Mouse (Mus musculus): ENCODE measurements around the gene Arhgap21. TPM values are rescaled to one million over a fixed set of nuclear protein-coding genes. Genes with fewer than 3 reads are reported as not detected.
"Not testable (repeated sequence)": the region's sequence is repeated elsewhere in the genome, so short reads cannot be mapped to it uniquely, and the experiment has no call there.

Arhgap21 gene
- polyA plus RNA-seq, 1 experiment, result 10.5 TPM

DNA sequence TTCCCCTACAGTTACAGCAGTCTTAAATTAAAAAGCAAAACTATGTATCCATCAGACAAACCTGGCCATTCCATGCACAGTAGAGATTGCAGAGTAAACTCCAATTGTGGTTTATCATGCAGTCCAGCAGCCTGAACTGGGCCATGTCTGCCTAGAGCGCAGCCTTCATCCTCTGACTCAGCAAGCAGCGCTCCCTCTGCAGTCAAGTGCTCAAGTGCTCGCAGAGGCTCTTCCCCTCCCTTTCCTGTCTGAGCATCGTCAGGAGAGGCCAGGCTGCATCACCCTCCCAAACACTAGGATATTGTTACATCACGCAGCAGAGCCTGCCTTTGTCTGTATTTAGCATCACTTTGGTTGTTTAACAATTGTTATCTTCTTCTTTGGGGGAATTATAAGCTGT, 25.5 kb downstream of the Arhgap21 start:
- WGBS, result 21% methylated on average over 5 of the region's 5 CpGs
- DNase-seq (ENCODE audit: low read depth, low spot score), result no peak

DNA sequence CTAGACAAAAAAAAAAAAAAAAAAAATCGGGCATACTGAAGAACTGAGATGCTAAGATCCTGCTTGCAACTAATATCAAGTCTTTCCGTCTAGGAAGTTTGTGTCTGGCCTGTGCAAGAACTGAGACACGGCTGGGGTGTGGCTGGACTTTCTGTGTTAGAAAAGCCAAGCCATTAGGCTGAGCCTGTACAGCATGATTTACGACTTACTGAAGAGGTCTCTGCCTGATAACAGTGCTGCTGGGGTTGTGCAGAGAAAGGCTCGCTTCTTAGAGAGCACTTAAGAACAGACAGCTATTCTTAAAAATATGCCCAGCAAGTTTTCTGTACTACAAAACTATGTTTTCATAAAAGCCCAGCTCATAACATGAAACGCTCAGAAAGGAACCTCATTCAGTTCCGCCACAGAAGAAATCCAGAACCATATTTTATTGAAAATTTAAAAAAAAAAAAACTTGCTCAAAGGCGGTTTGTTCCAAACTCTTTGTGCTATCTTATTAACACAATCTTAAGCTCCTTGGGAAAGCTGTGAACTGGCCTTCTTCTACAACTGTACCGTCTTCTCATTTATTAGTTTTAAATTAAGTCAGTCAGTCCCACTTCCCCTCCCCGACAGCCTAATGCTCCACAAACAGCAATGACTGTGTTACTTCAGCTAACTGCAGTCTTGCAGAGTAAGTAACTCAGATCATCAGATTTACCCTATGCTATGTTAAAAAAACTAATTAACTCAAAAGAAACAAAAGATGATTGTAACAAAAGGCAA, 26.1 kb downstream of the Arhgap21 start:
- no peak for DNase-seq (ENCODE audit: low read depth, low spot score)
- 40% methylated on average over 10 of the region's 10 CpGs for WGBS

DNA sequence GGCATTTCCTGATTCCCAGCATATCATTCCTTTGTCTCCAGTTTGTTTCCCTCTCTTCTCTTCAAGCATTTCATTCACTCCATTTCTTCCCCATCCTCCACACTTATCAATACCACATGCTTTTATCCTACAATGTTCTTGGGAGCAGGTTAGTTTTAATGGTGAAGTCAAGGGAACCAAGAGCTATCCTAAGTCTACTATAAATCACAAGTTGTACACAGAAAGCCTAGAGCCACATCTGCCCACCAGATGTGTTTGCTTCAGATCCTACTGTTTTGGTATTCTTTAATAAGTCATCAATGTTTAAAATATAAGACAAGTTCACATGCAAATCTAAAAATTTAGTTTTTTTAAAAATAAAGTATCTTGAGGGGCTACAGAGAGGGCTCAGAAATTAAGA, 27.6 kb downstream of the Arhgap21 start:
- no peak for DNase-seq (ENCODE audit: low read depth, low spot score)

DNA sequence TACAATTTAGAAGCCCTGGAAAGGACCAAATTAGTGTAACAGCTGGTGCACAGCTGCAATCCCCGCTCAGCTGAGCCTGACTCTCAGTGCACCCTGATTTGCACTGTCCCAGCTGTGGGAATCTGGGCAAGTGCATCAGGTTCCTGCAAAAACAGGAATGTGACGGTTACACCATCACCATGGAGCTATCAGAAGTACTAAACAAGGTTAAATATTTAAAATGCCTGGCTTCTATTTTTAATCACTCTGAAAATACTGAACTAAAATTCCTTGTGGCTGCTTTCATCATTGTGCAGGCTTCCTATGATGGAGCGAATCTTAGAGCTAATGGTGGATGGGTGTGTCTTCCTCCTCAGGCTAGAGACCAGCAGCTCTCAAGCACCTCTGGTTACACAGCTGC, 29.3 kb downstream of the Arhgap21 start:
- WGBS, result 50% methylated on average over 3 of the region's 3 CpGs
- no peak for DNase-seq (ENCODE audit: low read depth, low spot score)

DNA sequence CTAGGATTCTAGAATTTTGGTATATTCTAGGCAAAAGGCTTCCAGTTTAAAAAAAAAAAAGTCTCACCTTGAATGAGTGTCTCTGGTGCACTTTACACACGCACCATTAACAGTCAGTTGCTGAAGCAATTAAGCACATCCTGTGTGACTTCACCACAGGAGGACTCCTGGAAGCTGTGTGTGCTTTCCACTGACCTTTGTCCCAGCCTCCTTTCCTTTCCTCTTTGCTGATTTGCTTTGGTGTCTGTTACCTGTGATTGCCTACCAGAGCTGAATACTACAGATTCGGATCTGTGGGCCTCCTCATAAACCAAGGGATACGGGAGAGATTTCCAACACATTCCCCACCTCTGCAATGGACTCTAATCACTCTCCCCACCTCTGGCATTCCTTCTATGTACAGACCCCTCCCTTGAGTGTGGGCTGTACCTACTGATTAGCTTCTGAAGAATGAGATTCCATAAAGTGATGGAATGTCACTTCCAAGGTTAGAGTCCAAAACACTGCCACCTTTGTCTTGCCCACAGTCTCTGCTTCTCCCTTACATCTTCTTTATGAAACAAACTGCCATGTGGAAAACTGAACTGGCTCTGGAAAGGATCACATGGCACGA, 32.0 kb downstream of the Arhgap21 start:
- WGBS, result 22% methylated on average over 4 of the region's 4 CpGs
- peak; percentile 64 for DNase-seq (ENCODE audit: low read depth, low spot score)

DNA sequence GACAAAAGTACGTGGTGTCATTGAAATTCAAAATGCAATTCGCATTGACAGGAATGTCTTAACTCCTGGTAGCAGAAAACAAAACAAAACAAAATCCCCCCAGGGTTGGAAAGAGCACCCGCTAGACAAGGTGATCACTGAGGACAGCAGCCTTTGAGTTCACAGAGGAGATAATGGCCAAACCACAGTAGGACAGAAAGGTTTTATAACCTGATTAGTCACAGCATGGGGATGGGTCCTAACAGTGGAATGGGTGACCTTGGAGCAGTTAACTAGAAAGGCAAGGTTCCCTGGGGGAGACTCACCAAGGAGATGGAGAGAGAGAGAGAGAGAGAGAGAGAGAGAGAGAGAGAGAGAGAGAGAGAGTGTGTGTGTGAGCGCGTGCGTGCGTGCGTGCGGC, 34.3 kb downstream of the Arhgap21 start:
- WGBS, result 45% methylated on average over 9 of the region's 9 CpGs
- DNase-seq (ENCODE audit: low read depth, low spot score), result no peak

DNA sequence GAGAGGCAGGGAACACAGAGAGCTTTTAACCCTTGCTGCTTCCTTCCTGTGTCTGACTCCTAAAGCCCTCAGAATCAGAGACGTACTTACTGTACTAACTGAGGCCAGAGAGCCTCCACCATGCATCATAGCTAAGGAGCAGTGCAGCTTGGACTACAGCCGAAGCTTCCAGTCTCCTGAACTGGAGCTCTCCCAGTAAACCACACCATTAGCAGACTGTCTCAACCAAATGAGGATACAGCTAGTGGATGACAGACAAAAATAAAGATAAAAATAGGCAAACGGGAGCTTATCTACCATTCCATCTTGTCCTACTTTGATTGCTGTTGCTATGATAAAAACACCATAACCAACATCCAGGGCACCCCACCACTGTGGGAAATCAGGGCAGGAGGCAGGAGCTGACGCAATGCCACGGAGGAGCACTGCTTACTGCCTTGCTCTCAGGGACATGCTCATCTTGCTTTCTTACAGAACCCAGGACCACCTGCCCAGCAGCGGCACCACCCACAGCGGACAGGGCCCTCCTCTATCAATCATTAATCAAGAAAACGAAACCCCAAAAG, 35.9 kb downstream of the Arhgap21 start:
- DNase-seq (ENCODE audit: low read depth, low spot score), result no peak
- WGBS, result 81% methylated on average over 8 of the region's 8 CpGs

DNA sequence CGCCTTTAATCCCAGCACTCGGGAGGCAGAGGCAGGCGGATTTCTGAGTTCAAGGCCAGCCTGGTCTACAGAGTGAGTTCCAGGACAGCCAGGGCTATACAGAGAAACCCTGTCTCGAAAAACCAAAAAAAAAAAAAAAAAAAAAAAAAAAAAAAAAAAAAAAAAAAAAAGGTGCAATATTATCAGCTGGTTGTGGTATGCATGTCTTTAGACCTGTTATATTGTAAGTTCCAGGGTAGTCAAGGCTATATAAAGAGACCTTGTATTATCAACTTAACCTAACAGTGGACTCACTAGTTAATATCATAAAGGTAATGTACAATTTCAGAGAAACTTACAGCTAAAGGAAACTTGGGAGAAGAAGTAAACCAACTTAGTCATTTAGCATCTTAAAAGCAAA, 36.9 kb downstream of the Arhgap21 start:
- DNase-seq (ENCODE audit: low read depth, low spot score), result not testable (repeated sequence)
- WGBS, result 83% methylated on average over 4 of the region's 4 CpGs

DNA sequence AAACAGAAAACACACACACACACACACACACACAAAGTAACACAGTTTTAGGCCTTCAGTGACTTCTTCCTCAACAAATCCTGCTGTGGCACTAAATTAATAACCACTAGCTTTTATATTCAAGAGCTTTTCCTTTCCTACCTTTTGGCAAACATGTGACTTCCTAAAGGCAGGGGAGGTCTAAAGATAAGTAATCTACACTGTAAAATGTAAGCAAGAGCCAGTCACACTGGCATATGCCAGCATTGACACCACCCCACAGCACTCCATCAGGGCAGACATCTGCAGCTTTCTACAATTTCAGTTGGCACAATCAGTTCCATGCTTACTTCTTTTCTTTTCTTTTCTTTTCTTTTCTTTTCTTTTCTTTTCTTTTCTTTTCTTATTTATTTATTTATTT, 40.2 kb downstream of the Arhgap21 start:
- no peak for DNase-seq (ENCODE audit: low read depth, low spot score)

DNA sequence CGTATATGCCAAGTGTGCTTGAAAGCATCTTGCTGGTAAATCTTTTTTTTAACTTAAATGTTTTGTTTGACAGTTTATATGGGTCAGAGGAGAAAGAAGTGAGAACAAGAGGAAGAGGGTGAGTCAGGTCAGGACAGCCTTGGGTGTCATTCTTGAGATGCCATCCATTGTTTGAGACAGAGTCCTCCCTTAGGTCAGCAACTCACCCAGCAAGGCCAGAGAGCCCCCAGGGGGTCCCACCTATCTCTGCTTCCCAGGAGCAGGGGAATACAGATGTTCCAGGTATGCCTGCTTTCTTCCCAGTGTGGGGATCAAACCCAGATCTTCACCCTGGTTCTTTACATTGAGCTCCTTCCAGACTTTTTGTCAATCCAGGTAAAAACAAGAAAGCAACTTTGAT, 43.7 kb downstream of the Arhgap21 start:
- 70% methylated on average over 1 of the region's 1 CpGs for whole genome bisulfite sequencing

DNA sequence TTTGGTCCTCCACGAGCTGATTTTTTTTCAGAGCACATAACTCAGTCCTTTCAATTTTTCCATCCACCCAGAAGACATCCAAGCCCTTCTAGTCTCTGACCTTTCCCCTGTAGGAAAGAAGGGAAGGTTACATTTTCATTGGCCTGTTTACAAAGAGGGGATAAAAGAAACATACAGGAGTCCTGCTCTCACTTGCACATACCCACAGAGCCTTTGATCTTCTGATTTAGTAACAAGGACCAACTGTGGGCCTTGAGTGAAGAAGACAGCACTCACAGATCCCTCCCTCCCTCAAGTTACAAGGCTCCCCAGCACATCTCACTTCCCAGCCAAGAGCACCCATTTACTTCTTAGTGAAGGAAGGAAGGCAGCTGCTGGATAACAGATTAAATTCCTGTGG, 46.3 kb downstream of the Arhgap21 start:
- WGBS, result 27% methylated on average over 1 of the region's 1 CpGs
- DNase-seq (ENCODE audit: low read depth, low spot score), result no peak

More for the DNA sequence above, 43.7 kb downstream of the Arhgap21 start:
- DNase-seq (ENCODE audit: low read depth, low spot score), result no peak

DNA sequence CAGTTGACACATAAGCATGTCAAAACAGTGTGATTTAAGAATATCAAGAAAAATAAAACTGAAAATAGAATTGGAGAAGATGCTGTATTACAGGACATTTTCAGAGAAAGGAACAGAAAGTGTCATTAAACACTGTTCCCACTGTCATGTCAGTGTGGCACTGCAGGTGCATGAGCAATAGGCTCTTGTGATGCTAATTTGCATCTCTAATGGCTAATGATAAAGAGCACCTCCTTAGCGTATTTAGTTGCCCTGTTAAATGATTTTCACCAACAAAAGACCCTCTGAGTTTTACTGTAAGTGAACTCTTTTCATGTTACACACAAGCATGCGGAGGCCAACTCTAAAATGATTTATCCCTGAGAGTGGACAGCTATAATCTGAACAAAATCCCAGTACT, 47.1 kb downstream of the Arhgap21 start:
- 88% methylated on average over 2 of the region's 2 CpGs for WGBS
- no peak for DNase-seq (ENCODE audit: low read depth, low spot score)

DNA sequence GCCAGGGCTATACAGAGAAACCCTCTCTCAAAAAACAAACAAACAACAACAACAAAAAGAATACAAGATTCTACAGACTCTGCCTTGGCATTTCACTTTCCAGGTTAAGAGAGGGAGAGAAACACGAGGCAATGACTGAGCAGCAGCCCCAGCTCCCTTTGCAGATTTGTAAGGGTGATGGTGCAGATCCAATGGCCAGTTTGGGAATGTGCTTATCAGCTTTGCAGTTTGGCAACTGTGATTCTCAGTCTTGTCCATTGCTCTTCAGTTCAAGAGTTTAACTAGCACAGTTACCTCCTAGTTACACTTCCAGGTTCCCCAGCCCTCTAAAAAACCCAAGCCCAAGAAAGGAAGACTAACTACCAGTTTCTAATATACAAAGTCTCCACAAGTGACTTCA, 47.7 kb downstream of the Arhgap21 start:
- WGBS, result 87% methylated on average over 1 of the region's 1 CpGs
- DNase-seq (ENCODE audit: low read depth, low spot score), result no peak

DNA sequence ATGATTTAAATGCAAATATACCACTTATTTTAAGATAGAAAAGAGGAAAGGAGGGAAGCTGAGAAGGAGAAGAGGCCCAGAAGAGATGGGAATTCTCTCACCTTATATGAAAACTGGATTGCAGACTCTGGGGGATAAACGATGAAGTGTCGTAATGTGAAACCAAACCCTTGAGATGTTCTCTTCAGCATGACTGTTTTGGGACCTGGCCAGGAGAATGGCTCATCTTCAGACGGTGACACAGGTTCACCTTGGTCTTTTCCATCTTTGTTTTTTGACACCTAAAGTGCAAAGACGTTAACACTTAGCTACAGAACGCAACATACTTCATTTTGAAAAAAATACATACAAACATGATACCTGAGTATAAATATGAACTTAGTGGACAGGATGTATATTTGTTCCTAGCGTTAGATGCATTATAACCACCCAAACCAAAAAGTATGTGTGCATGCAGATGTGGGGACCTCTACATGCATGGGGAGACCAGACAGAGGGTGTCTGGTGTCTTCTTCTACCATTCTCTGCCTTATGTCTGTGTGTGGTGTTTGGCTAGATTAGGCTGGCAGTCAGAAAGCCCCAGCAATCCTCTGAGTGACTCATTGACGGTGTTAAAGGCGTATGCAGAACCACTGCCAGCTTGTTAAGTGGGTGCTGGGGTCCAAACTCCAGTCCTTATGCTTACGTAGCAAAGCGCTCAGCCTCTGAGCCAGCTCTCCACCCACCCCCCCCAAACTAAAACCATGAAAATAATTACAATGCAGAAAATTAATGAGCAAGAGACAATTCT, 54.0 kb downstream of the Arhgap21 start:
- no peak for DNase-seq (ENCODE audit: low read depth, low spot score)
- WGBS, result 72% methylated on average over 10 of the region's 10 CpGs

DNA sequence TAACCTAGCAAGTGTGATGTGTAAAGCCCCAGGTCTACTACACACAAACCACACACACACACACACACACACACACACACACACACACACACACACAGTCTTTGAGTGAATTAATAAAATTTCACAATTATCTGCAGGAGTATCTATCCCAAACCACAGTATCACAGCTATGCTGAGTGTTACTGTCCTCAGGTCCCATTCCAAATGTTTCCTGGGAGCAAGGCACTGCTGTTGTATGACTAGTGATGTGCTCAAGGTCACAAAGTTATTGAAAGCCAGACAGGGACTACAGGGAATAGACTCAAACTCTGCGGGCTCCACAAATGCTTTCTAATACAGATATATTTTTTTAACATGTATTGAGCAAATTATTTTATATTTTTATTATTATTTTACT, 55.7 kb downstream of the Arhgap21 start:
- no peak for DNase-seq (ENCODE audit: low read depth, low spot score)
- 90% methylated on average over 1 of the region's 1 CpGs for WGBS

DNA sequence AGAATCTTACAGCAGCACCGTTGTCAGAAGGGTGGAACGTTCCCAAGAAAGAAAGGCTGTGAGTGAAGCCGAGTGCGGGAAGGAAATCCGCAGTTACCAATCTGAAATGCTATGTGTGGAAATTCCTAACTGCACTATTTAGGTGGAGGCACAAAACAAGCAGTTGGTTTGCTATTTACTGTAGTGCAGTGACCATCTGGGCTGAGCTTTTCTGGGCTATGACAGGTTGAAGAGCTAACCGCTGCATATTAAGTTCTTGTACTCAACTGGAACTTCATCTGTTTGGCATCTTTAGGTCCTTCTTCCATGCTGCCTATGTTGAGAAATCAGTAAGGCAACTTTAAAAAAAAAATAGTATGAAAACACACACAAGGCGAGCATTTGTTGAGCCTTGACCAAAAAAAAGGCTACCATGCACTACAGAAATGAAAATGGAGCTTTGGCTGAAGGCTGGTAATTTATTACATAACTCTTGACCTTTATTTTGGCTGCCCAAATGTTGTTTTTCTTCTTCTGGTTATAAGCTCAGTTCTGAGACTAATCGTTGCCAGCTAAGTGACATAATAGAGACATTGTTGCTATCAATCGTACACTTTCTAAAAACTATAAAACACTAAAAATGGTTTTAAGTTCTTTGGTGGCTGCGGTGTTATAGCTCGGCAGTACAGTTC, 56.2 kb downstream of the Arhgap21 start:
- no peak for DNase-seq (ENCODE audit: low read depth, low spot score)
- WGBS, result 72% methylated on average over 11 of the region's 11 CpGs

DNA sequence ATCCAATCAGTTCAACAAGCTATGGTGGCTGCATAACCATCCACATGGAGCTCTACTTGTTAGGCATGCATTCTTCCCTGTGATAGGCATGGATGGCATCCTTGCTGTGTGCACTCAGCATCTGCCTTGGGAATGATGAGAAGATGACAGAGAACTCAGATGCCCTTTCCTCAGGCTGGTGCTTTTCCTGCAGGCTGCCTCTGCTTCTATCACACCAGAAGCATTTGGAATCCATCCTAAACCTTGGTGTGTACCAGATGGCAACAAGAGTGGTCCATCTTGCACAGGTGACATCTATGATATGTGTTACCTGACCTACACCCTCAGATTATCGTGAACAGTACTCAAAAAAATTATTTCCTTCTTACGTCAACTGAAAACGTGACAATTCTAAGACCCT, 58.2 kb downstream of the Arhgap21 start:
- no peak for DNase-seq (ENCODE audit: low read depth, low spot score)
- WGBS, result 93% methylated on average over 3 of the region's 3 CpGs

DNA sequence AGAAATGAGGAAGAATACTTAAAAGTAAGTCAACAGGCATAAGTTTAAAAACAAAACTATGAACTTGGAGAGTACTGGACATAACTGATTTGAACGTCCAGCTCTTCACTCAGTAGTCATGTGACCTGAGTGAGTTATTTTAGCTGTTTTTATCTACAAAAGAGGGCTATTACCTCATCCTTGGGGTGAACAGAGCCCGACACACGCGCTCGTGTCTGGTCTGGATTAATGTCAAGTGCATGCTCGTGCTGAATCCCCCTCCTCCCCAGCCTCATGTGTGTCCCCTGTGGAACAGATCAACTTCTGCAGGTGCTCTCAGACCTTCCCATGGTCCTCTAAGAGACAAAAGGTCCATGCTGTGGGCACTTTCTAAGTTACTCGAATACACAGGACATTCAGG, 59.3 kb downstream of the Arhgap21 start:
- DNase-seq (ENCODE audit: low read depth, low spot score), result no peak
- 76% methylated on average over 7 of the region's 7 CpGs for WGBS

DNA sequence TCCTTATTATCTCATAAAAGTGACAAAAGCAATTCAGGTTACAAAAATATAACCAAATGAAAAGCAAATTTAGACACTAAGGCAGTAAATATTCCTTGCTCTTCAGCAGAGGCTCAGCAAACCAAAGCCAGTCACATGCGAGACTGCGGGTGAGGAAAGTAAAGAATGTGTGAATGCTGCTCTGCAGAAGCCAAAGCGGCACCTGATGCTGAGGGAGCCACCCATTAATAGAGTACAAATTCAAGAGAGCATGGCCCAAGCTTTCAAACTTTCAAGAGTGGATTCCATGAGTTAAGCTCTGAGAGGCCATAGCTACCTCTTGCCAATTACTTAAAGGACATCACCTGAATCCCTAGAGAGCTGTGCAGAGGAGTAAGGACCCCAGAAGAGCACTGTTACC, 61.4 kb downstream of the Arhgap21 start:
- DNase-seq (ENCODE audit: low read depth, low spot score), result no peak
- WGBS, result 59% methylated on average over 3 of the region's 3 CpGs

DNA sequence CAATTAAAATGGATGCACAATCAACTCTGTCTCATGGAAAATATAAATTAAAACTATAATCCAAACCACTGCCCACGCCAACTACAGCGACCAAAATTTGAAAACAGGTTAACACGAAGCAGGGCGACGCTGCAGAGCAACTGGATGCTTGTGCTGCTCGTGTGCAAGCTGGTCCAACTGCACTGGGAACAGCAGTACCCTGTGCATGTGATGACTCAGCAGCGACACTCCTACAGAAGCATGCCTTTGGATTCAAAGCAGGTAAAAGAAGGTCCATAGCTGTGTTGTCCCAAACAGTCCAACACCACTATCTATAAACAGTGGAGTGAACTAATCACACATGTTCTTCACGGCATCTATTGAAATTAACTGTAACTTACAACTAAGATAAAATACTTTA, 63.3 kb downstream of the Arhgap21 start:
- 92% methylated on average over 8 of the region's 8 CpGs for WGBS
- no peak for DNase-seq (ENCODE audit: low read depth, low spot score)
